Mouse (Mus musculus): Measurements from ENCODE around the gene Mboat2. TPM values are rescaled to one million over a fixed set of nuclear protein-coding genes. Genes with fewer than 3 reads are reported as not detected.
A peak's percentile ranks its signal among the peaks of the same experiment; 100 is the strongest.

Gene Mboat2
- polyA plus RNA-seq, 1 experiment = not detected

DNA sequence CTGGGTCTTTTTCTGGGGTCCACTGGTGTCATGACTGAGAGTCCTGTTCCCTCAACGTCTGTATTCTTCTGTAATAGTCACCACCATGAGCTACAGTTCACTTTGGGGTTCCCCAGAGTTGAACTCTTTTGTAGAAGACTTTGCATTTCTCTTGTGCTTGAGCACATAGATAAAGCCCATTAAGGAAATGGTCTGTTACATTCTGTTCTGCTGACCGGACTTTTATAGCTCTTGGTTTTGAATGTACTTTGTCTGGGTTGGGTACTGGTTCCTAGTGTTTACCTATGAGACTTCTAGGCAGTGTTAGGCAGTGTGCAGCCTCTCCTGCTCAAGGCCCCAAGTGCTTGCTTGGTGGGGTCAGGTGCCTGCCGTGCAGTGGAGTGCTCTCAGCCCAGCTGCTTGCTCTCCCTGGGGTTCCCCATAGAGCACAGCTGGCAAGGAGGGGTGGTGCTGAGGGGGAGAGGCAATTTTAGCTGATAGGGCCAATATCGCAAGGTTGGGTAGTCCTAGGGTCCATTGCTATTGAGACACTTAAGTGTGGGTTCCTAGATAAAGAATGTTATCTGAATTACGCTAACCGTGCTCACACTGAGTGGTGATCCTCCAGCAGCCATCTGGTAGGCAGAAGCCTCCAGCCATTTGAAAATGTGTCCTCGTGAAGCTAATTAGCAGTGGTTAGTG is 58.8 kb downstream of the Mboat2 start:
- Histone ChIP-seq H3K4me1 (ENCODE audit: control insufficient read depth, insufficient read depth, low read length) (peaks cover 10% of the 10 kb centered on the region), H3K4me3 (ENCODE audit: insufficient read depth, low read depth, low read length) (no peak overlapping the region), H3K27ac (ENCODE audit: insufficient read depth, low read depth, low read length) (no peak overlapping the region)
- WGBS = 77% methylated on average over 7 of the region's 7 CpGs
- TF ChIP-seq POLR2A (IDR thresholded peaks at IDR 0.05; ENCODE audit: insufficient read depth, low read depth, low read length) (no peak), CTCF (IDR thresholded peaks at IDR 0.05; ENCODE audit: insufficient read depth, low read depth, low read length) (no peak)

GRCm38 (mm10) chr12:24890158-24890557 is 59.5 kb downstream of the Mboat2 start:
- Histone ChIP-seq H3K4me1 (ENCODE audit: control insufficient read depth, insufficient read depth, low read length) (peaks cover 10% of the 10 kb centered on the region), H3K4me3 (ENCODE audit: insufficient read depth, low read depth, low read length) (no peak overlapping the region), H3K27ac (ENCODE audit: insufficient read depth, low read depth, low read length) (no peak overlapping the region)
- WGBS = 86% methylated on average over 2 of the region's 2 CpGs
- TF ChIP-seq CTCF (IDR thresholded peaks at IDR 0.05; ENCODE audit: insufficient read depth, low read depth, low read length) = no peak
- TF ChIP-seq POLR2A (IDR thresholded peaks at IDR 0.05; ENCODE audit: insufficient read depth, low read depth, low read length) = no peak

DNA sequence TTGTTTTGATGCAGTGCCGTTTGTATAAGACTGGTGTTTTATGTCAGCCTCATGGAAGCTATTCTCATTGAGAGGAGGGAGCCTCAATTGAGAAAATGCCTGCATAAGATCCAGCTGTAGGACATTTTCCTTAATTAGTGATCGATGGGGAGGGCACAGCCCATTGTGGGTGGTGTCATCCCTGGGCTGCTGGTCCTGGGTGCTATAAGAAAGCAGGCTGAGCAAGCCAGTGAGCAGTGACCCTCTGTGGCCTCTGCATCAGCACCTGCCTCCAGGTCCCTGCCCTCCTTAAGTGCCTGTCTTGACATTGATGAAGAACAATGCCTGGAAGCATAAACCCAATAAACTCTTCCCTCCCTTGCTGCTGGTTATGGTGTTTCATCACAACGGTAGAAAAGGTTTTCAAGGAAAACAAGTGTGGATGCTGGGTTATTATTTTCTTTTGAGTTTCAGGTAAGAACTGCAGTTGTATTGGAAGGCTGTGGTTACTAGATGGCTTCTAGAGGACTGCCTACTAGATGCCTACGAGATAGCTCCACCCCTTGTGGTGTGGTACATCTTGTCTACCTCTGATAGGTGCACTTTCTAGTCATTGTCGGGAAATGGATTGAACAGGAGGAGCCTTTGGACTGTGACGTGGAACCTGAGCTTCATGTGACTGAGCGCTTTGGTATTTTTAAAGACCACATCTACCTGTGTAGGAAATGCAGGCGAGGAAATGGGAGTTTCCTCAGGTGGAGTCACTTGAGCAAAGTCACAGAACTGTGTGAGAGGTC is 60.2 kb downstream of the Mboat2 start:
- Histone ChIP-seq H3K27ac (ENCODE audit: insufficient read depth, low read depth, low read length) (no peak overlapping the region), H3K4me1 (ENCODE audit: control insufficient read depth, insufficient read depth, low read length) (peaks cover 10% of the 10 kb centered on the region), H3K4me3 (ENCODE audit: insufficient read depth, low read depth, low read length) (no peak overlapping the region)
- TF ChIP-seq POLR2A (IDR thresholded peaks at IDR 0.05; ENCODE audit: insufficient read depth, low read depth, low read length) (no peak), CTCF (IDR thresholded peaks at IDR 0.05; ENCODE audit: insufficient read depth, low read depth, low read length) (no peak)
- WGBS = 88% methylated on average over 8 of the region's 8 CpGs

DNA sequence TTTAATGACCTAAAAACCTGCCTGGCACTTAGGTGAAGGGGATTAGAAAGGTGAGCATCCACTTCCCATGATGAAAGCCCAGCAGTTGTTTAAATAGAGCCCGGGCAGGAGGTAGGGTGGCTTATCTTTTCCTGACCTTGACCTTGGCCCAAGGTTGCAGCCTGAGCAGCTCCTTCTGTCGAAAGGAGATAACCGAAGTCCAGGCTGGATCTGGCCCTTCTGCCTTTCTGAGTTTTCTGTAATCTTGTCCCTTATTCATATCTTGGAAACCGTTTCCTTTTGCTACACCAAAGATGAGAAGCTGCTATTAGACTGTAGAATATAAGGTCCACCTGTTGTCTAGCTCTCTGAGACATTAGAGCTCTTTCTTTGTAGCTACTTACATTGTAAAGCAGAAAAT is 61.9 kb downstream of the Mboat2 start:
- WGBS = 95% methylated on average over 4 of the region's 4 CpGs

GRCm38 (mm10) chr12:24893777-24894468 is 63.2 kb downstream of the Mboat2 start:
- no peak overlapping the region for H3K4me3 ChIP-seq (ENCODE audit: insufficient read depth, low read depth, low read length)
- H3K4me1 ChIP-seq (ENCODE audit: control insufficient read depth, insufficient read depth, low read length) = peaks cover 10% of the 10 kb centered on the region
- 47% methylated on average over 10 of the region's 10 CpGs for WGBS
- no peak for TF ChIP-seq POLR2A (IDR thresholded peaks at IDR 0.05; ENCODE audit: insufficient read depth, low read depth, low read length)
- TF ChIP-seq CTCF (IDR thresholded peaks at IDR 0.05; ENCODE audit: insufficient read depth, low read depth, low read length) = no peak
- peak overlapping the region; percentile 33 for H3K27ac ChIP-seq (ENCODE audit: insufficient read depth, low read depth, low read length)

More for the DNA sequence above, 61.9 kb downstream of the Mboat2 start:
- no peak for TF ChIP-seq CTCF (IDR thresholded peaks at IDR 0.05; ENCODE audit: insufficient read depth, low read depth, low read length)
- no peak for TF ChIP-seq POLR2A (IDR thresholded peaks at IDR 0.05; ENCODE audit: insufficient read depth, low read depth, low read length)
- H3K4me1 ChIP-seq (ENCODE audit: control insufficient read depth, insufficient read depth, low read length) = peaks cover 10% of the 10 kb centered on the region
- H3K27ac ChIP-seq (ENCODE audit: insufficient read depth, low read depth, low read length) = no peak overlapping the region
- H3K4me3 ChIP-seq (ENCODE audit: insufficient read depth, low read depth, low read length) = no peak overlapping the region

GRCm38 (mm10) chr12:24895352-24895751 is 64.7 kb downstream of the Mboat2 start:
- no peak overlapping the region for H3K27ac ChIP-seq (ENCODE audit: insufficient read depth, low read depth, low read length)
- H3K4me1 ChIP-seq (ENCODE audit: control insufficient read depth, insufficient read depth, low read length) = peaks cover 10% of the 10 kb centered on the region
- WGBS = 80% methylated on average over 5 of the region's 5 CpGs
- TF ChIP-seq CTCF (IDR thresholded peaks at IDR 0.05; ENCODE audit: insufficient read depth, low read depth, low read length) (no peak), POLR2A (IDR thresholded peaks at IDR 0.05; ENCODE audit: insufficient read depth, low read depth, low read length) (no peak)
- H3K4me3 ChIP-seq (ENCODE audit: insufficient read depth, low read depth, low read length) = no peak overlapping the region

GRCm38 (mm10) chr12:24897354-24897753 is 66.7 kb downstream of the Mboat2 start:
- Histone ChIP-seq H3K27ac (ENCODE audit: insufficient read depth, low read depth, low read length) (no peak overlapping the region), H3K4me3 (ENCODE audit: insufficient read depth, low read depth, low read length) (no peak overlapping the region), H3K4me1 (ENCODE audit: control insufficient read depth, insufficient read depth, low read length) (peaks cover 10% of the 10 kb centered on the region)
- WGBS = 81% methylated on average over 4 of the region's 4 CpGs
- no peak for TF ChIP-seq CTCF (IDR thresholded peaks at IDR 0.05; ENCODE audit: insufficient read depth, low read depth, low read length)
- no peak for TF ChIP-seq POLR2A (IDR thresholded peaks at IDR 0.05; ENCODE audit: insufficient read depth, low read depth, low read length)

GRCm38 (mm10) chr12:24898226-24898625 is 67.5 kb downstream of the Mboat2 start:
- TF ChIP-seq CTCF (IDR thresholded peaks at IDR 0.05; ENCODE audit: insufficient read depth, low read depth, low read length) (no peak), POLR2A (IDR thresholded peaks at IDR 0.05; ENCODE audit: insufficient read depth, low read depth, low read length) (no peak)
- no peak overlapping the region for H3K4me3 ChIP-seq (ENCODE audit: insufficient read depth, low read depth, low read length)
- peaks cover 10% of the 10 kb centered on the region for H3K4me1 ChIP-seq (ENCODE audit: control insufficient read depth, insufficient read depth, low read length)

DNA sequence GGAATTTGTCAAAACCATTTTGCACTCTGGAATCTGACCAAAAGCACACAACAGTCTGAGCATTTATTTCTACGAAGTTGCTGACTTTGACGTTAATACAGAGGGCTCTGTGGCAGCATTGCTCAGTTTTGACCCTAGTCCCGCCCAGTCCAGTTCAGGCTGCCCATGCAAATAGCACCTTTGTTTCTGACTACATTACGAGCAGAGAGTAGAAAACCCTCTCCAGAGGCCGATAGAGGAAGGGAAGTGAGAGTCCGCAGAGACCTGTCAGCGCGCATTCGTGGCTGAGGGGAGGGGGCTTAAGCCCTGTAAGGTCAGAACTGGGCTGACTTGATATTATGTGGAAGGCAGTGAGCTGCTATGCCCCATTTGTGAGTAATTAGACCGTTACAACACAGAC is 69.0 kb downstream of the Mboat2 start:
- TF ChIP-seq POLR2A (IDR thresholded peaks at IDR 0.05; ENCODE audit: insufficient read depth, low read depth, low read length) (no peak), CTCF (IDR thresholded peaks at IDR 0.05; ENCODE audit: insufficient read depth, low read depth, low read length) (no peak)
- 77% methylated on average over 10 of the region's 10 CpGs for WGBS
- Histone ChIP-seq H3K27ac (ENCODE audit: insufficient read depth, low read depth, low read length) (no peak overlapping the region), H3K4me3 (ENCODE audit: insufficient read depth, low read depth, low read length) (no peak overlapping the region), H3K4me1 (ENCODE audit: control insufficient read depth, insufficient read depth, low read length) (no peaks in the 10 kb centered on the region)

More at GRCm38 (mm10) chr12:24898226-24898625, 67.5 kb downstream of the Mboat2 start:
- no peak overlapping the region for H3K27ac ChIP-seq (ENCODE audit: insufficient read depth, low read depth, low read length)
- WGBS = 79% methylated on average over 9 of the region's 9 CpGs
